Mouse (Mus musculus): ENCODE results near the gene Tdp1.

The Tdp1 gene

GRCm38 (mm10) chr12:99884269-99885261 lies at the start of gene Tdp1, which contains the start of gene Efcab11:
Gene Tdp1, plus strand, starts transcription at chr12:99884517.
Gene Efcab11, minus strand, starts transcription at chr12:99884439.
- DNase-seq (ENCODE audit: low spot score in 2 of 2), result peak; percentile 83 to 91

GRCm38 (mm10) chr12:99836404-99837131 lies 47.7 kb upstream of the Tdp1 start:
- peak; percentile 27 to 36 for DNase-seq (ENCODE audit: low spot score in 2 of 2)

- no peak for DNase-seq (ENCODE audit: low spot score in 2 of 2)
Measured at GRCm38 (mm10) chr12:99837528-99837927, 46.8 kb upstream of the Tdp1 start.

GRCm38 (mm10) chr12:99838109-99838508 lies 46.2 kb upstream of the Tdp1 start:
- DNase-seq (ENCODE audit: low spot score in 2 of 2), result no peak

- no peak for DNase-seq (ENCODE audit: low spot score in 2 of 2)
Measured at GRCm38 (mm10) chr12:99838703-99839102, 45.6 kb upstream of the Tdp1 start.

- DNase-seq (ENCODE audit: low spot score in 2 of 2), result no peak
Measured at GRCm38 (mm10) chr12:99844951-99845350, 39.4 kb upstream of the Tdp1 start.

GRCm38 (mm10) chr12:99849996-99850395 lies 34.3 kb upstream of the Tdp1 start:
- no peak for DNase-seq (ENCODE audit: low spot score in 2 of 2)

GRCm38 (mm10) chr12:99853323-99854258 lies 30.7 kb upstream of the Tdp1 start:
- no peak for DNase-seq (ENCODE audit: low spot score in 2 of 2)

GRCm38 (mm10) chr12:99856011-99856410 lies 28.3 kb upstream of the Tdp1 start:
- DNase-seq (ENCODE audit: low spot score in 2 of 2), result no peak

GRCm38 (mm10) chr12:99858664-99859063 lies 25.7 kb upstream of the Tdp1 start:
- DNase-seq (ENCODE audit: low spot score in 2 of 2), result no peak

- DNase-seq (ENCODE audit: low spot score in 2 of 2), result no peak
Measured at GRCm38 (mm10) chr12:99859391-99860100, 24.8 kb upstream of the Tdp1 start.

- no peak for DNase-seq (ENCODE audit: low spot score in 2 of 2)
Measured at GRCm38 (mm10) chr12:99860981-99861380, 23.3 kb upstream of the Tdp1 start.

GRCm38 (mm10) chr12:99864613-99865012 lies 19.7 kb upstream of the Tdp1 start:
- DNase-seq (ENCODE audit: low spot score in 2 of 2), result no peak

GRCm38 (mm10) chr12:99868821-99869220 lies 15.5 kb upstream of the Tdp1 start:
- DNase-seq (ENCODE audit: low spot score in 2 of 2), result no peak

GRCm38 (mm10) chr12:99873443-99873842 lies 10.9 kb upstream of the Tdp1 start:
- DNase-seq (ENCODE audit: low spot score in 2 of 2), result no peak

GRCm38 (mm10) chr12:99874609-99875008 lies 9.7 kb upstream of the Tdp1 start:
- DNase-seq (ENCODE audit: low spot score in 2 of 2), result no peak

GRCm38 (mm10) chr12:99883000-99883712 lies 1.2 kb upstream of the Tdp1 start:
- peak; percentile 81 to 86 for DNase-seq (ENCODE audit: low spot score in 2 of 2)

- DNase-seq (ENCODE audit: low spot score in 2 of 2), result no peak
Measured at GRCm38 (mm10) chr12:99883713-99884105, 608 bp upstream of the Tdp1 start.

GRCm38 (mm10) chr12:99885282-99885901 lies 1.1 kb downstream of the Tdp1 start:
- no peak for DNase-seq (ENCODE audit: low spot score in 2 of 2)

- DNase-seq (ENCODE audit: low spot score in 2 of 2), result no peak
Measured at GRCm38 (mm10) chr12:99897846-99898245, 13.5 kb downstream of the Tdp1 start.

All from frontal cortex, postnatal 10 days (tissue).